Mouse (Mus musculus) cerebellum, adult 18-20 months (tissue): ENCODE measurements around the gene Nup35.
A peak's percentile ranks its signal among the peaks of the same experiment; 100 is the strongest.

Experiments used
- DNase-seq, 2 experiments: peaks; one replicate each; pipeline ENCODE4 v3.0.0; 2021

The Nup35 gene

DNA sequence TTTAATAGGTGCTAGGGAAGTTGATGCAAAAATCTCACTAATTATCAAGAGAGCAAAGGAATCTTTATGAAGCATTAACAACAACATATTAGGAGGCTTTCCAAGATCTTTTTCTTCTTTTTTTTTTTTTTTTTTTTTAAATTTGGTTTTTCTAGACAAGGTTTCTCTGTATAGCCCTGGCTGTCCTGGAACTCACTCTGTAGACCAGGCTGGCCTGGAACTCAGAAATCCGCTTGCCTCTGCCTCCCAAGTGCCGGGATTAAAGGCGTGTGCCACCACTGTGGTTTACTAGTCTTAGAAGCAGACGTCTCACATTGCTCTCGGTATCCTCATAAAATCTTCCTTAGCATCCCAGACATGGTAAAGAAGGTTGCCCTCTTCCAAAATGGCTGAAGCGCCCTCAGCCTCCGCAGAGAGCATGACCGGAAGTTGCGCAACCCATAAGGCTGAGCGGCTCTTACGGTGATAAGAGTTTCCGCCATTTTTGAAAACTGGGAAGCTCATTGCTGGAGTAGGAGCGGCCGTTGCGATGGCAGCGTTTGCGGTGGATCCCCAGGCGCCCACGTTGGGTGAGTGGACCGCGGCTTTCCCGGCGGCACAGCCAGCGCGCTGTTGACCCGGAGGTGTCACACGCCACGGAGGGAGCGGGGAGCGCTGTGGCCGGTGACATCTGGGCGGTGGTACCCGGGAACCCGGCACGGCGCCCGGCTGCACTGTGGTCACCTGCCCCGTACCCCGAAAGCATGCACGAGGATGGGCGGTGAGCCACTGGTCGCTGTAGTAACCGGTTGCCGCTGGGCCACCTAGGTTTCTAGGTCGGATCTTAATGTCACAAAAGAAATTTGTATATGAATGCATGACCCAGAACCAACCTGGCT lies 21.6 kb downstream of the Nup35 start:
- peak; percentile 90 to 93 for DNase-seq

DNA sequence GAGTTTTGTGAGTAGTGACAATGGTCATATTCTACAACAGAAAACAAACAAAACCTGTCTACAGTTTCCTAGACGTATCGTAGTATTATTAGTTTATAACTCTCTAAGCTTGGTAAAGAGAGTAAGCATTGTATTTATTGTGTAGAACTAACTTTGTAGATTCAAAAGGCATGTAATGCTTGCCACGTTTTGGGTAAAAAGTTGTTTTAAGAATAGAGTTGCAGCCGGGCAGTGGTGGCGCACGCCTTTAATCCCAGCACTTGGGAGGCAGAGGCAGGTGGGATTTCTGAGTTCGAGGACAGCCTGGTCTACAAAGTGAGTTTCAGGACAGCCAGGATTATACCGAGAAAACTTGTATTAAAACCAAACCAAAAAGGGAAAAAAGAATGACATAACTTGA lies 22.4 kb downstream of the Nup35 start:
- DNase-seq = no peak

DNA sequence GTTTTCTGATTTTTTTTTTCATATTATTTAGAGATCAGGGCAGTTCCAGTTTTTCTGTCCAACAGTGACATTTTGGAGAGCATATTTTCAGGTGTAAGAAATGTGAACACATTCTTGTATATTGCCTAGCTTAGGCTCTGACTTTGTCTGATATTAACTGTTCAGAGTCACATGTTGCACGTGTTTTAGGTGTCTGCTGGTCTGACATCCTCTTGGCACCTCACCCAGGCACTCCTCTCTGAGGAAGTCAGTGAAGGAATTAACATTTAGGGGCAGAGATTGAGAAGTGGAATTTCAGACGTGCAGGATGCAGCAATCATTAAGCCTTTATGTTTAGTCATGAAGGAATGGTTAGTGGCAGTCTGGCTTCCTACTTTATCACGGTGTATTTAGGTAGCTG lies 22.8 kb downstream of the Nup35 start:
- DNase-seq = no peak

DNA sequence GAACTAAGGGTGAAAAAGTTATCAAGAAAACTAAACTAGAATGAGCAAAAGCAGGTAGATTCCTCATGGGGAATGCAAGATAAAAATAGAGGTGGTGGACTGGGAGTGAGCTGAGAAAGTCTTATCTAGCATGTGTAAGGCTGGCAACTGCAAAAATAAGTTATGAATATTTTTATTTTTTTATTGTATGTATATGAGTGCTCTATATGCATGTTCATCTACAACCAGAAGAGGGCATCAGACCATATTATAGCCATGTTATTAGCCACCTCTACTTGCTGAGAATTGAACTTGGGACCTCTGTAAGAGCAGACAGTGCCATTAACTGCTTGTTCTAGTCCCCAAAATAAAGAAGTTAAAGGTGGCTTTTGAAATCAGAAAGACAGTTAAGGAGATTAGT lies 44.4 kb downstream of the Nup35 start:
- DNase-seq = no peak

DNA sequence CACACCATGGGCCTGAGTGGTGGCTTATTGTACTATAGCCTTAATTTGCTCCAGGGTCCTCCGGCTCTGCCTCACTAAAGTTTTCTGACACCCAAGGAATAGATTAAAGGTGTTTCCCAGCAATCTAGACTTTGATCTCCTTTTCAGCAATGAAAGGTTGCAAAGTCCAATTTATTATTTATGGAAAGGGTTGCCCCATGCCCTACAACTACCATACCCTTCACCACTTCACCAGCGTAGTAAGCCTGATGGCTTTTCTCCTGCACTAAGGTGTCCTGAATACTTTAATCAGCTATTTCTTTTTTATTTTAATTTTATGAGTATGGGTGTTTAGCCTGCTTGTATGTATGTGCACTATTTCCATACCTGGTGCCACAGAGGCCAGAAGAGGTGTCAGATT lies 45.6 kb downstream of the Nup35 start:
- DNase-seq = no peak

DNA sequence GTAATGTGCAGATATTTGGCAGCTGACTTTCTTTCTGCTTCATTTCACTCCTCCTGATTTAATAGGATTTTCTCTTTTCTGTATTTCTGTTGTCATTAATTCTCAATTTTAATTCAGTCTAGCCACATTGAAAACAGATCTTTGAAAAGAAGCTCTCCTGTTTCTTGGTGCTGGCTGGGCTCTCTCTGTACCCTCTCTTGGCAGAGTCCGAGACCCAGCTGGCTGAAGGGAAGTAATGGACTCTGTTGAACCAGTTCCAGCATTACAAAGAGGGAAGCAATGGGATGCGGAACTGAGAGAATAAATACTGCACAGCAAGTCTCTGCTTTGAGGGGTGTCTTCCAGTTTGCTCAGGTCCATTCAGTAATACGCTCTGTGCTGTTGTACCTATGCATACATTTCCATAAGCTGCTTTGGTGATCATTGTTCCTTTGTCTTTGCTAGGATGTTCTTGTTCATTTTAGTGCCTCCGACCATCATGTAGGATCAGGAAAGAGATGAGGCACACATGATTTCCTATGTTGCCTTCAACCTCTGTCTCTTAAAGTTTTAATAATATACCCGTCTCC lies 50.4 kb downstream of the Nup35 start:
- DNase-seq = peak; percentile 16 to 39

DNA sequence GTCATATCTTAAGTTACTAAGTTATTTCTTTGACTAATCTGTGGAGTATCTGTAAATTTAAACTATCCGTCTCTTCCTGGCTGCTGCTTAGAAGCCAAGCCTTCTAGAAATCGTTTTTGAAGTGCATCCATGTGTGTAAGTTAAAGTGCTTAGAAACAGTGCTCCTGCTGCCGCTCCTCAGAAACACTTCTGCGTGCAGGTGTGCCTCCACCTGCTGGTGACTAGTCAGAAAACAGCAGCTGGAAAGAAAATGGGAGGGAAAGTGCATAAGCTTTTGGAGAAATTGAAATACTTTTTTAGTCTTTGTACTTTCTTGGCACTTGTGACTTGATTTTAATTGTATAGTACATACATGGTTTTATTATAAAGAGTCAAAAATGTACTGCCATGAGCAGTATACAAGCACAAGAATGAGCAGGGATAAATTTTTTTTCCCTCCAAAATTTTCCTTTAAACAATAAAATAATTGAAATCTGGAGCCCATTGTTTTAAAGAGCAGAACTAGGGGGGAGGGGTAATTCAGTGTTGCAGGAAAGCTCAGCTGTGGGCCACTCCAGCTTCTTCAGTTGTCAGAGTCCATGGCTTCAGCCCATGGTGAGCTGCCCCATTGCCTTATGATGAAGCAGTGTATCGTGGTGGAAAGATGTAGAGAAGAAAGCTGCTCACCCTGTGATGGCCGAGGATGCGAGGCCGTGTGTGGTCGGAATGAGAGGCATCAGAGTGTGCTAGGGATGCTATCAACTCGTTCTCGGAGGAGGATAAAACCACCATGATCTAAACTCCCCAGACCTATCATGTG lies 53.0 kb downstream of the Nup35 start:
- DNase-seq = no peak

DNA sequence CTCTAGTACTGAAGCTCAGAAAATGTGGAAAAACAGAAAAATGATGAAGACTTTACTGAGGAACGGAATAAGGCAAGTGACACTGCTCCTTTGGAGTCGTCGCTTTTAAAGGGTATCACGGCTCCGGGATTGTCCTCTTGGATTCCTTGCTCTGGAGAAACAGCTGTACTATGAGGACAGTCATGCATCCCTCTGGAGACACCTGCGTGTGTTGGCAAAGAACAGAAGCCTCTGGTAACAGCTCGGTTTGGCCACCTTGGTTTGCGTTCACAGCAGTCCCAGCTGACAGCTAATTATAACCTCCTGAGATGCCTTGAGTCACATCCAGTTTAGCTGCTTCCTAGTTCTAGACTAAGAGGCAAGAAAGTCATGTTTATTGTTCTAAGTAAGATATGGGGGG lies 61.8 kb downstream of the Nup35 start:
- DNase-seq = no peak

DNA sequence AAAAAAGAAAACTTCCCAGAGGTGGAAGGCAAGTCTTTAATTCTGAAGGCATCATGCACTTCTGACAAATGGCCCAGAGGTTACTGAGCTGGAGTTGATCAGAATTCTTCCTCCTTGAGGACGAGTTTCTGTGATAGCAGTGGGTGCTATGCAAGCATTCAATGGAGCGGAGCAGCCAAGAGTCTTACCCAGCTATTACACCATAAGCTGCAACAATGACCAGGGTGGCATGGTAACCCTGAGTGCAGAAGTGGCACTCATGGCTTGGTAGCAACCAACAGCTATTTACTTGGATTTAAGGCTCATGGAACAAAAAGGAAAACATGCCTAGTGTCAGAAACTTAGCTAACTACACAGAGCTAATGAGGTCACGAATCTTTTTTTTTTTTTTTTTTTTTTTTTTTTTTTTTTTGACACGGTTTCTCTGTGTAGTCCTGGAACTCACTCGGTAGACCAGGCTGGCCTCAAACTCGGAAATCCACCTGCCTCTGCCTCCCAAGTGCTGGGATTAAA lies 66.7 kb downstream of the Nup35 start:
- DNase-seq = no peak

DNA sequence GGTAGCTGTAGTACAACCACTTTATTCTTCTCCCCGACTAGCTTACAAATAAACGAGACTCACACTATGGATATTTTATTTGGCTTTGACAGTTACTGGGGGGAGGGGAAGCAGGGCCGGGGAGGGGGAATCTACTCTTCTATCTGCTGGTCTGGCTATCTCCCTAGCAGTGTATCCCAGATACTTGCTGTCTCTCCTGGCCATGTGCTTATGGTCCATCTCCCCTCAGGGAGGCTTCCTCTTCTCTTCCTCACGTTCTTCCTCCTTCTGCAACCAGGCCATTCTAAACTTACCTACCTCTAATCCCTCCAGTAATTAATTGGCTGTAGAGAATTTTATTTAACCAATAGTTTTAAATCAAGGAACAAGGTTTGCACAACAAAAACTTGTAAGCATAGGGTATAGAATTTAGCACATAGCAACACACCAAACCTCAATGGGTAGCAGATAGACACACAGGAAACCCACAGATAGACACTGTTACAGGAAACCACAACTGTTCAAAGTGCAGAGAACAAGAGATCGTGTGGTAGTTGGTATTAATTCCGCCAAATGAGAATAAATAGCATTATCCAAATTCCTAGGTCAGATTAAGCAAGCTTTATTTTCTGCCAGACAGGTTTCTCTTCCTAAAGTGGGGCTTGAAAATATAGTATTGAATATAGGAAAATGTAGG lies 67.5 kb downstream of the Nup35 start:
- no peak for DNase-seq

DNA sequence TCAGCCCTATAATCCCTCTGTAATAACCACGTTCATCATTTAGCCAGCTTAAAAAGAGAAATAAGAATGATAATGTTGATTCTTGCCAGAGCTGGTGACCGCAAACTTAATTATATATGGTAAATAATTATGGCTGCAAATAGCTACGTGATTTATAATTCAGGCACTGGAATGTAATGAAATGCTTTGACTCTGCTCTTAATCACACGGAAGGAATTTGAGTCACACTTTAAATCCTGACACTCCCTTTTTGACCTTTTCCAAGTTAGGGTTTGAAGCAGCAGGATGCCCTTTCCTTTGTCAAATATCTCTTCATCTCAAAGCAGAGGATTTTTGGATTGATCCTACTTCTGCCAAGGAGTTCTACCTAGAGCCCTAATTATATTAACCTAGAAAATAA lies 71.2 kb downstream of the Nup35 start:
- no peak for DNase-seq

DNA sequence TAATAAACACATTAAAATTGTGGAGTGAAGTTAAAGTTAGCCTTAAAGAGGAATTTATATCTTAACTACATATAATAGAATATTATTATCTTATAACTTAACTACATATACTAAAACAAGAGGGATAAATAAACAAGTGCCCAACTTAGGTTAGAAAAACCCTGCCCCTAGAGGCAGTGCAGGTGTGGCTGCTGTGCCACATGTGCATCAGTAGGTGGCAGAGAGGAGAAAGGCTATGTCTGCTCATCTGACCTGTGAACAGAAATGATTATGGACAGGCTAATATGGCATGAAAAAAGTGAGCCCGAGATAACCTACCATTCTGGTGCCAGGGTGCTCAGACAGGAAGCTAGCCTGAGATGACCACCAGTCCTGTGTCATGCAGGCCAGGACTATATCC lies 90.4 kb downstream of the Nup35 start:
- DNase-seq = no peak
